Mouse (Mus musculus) CH12.LX (cell line): ENCODE measurements around the gene Pald1. TPM values are rescaled to one million over a fixed set of nuclear protein-coding genes. Genes with fewer than 3 reads are reported as not detected.

ENCODE experiments used
- DNase-seq: peaks from one replicate; pipeline ENCODE4 v3.0.0-alpha.2; 2013; ENCODE audit errors: extremely low read depth
- H3K27ac ChIP-seq: 2 replicates; pipeline ENCODE4 v1.5.1; 2012; ENCODE audit warnings: low read depth, mild to moderate bottlenecking, control low read depth, moderate library complexity; ENCODE audit not compliant: insufficient read depth
- H3K27me3 ChIP-seq: replicated peaks from 2 replicates; pipeline ENCODE3; 2012; ENCODE audit warnings: inconsistent platforms
- H3K36me3 ChIP-seq, 2 experiments: replicated peaks in 1 of 2; 2 replicates each; pipeline versions ENCODE3 to v1.6.1; 2012; ENCODE audit warnings: inconsistent platforms in 1 of 2, low read length in 1 of 2, mild to moderate bottlenecking in 1 of 2, mixed read lengths in 1 of 2, moderate library complexity in 1 of 2; ENCODE audit not compliant: control insufficient read depth in 1 of 2, insufficient read depth in 1 of 2
- H3K4me1 ChIP-seq, 2 experiments: 2 replicates each; pipeline ENCODE4 v1.6.1; 2012; ENCODE audit warnings: inconsistent platforms in 1 of 2, moderate library complexity in 1 of 2; ENCODE audit not compliant: insufficient read depth in 2 of 2, control insufficient read depth in 1 of 2
- H3K4me2 ChIP-seq: 2 replicates; pipeline ENCODE4 v1.6.1; 2012; ENCODE audit warnings: low read depth, mild to moderate bottlenecking, control low read depth; ENCODE audit not compliant: poor library complexity, insufficient read depth, severe bottlenecking
- H3K4me3 ChIP-seq, 3 experiments: fragments of 150-350 bp in 1 of 3; sonication (generic) in 1 of 3; replicated peaks in 1 of 3; 2 replicates each; pipeline versions ENCODE3 to v1.5.1; 2011 to 2012; ENCODE audit warnings: low read depth in 2 of 3, low read length in 2 of 3, mild to moderate bottlenecking in 2 of 3, moderate library complexity in 2 of 3, control low read depth in 1 of 3, improper control_type of control experiment in 1 of 3, inconsistent platforms in 1 of 3, mixed read lengths in 1 of 3; ENCODE audit not compliant: poor library complexity in 1 of 3
- H3K79me2 ChIP-seq: replicated peaks from 2 replicates; pipeline ENCODE4 v1.6.1; 2012; ENCODE audit warnings: mild to moderate bottlenecking, moderate library complexity; ENCODE audit not compliant: control insufficient read depth, poor library complexity, insufficient read depth, severe bottlenecking; ENCODE audit errors: extremely low read depth
- H3K9ac ChIP-seq: 2 replicates; pipeline ENCODE4 v1.6.1; 2012; ENCODE audit warnings: low read depth, mild to moderate bottlenecking, control low read depth, moderate library complexity; ENCODE audit not compliant: insufficient read depth
- H3K9me3 ChIP-seq: replicated peaks from 2 replicates; pipeline ENCODE3; 2012; ENCODE audit warnings: low read length, inconsistent platforms, mixed read lengths
- BHLHE40 ChIP-seq: IDR thresholded peaks from 2 replicates; pipeline ENCODE4 v1.6.1; 2011; ENCODE audit warnings: mild to moderate bottlenecking, low read depth, low read length, improper control_type of control experiment
- CHD1 ChIP-seq: IDR thresholded peaks from 2 replicates; pipeline ENCODE4 v1.6.1; 2012; ENCODE audit warnings: low read depth, low read length, improper control_type of control experiment, inconsistent platforms
- CTCF ChIP-seq, 2 experiments: IDR thresholded peaks in 1 of 2; conservative IDR thresholded peaks in 1 of 2; 2 replicates each; pipeline ENCODE4 v1.5.1; 2011 to 2012; ENCODE audit warnings: low read depth in 2 of 2, low read length in 2 of 2, improper control_type of control experiment in 1 of 2, inconsistent platforms in 1 of 2, mild to moderate bottlenecking in 1 of 2, moderate library complexity in 1 of 2
- E2F4 ChIP-seq: IDR thresholded peaks from 2 replicates; pipeline ENCODE4 v1.6.1; 2011; ENCODE audit warnings: low read depth, low read length, improper control_type of control experiment; ENCODE audit not compliant: insufficient replicate concordance
- ELF1 ChIP-seq: IDR thresholded peaks from 2 replicates; pipeline ENCODE4 v1.6.1; 2014; ENCODE audit warnings: low read depth, mild to moderate bottlenecking, inconsistent platforms, low read length, improper control_type of control experiment
- EP300 ChIP-seq: IDR thresholded peaks from 2 replicates; pipeline ENCODE4 v1.6.1; 2011; ENCODE audit warnings: low read length, improper control_type of control experiment
- HCFC1 ChIP-seq: IDR thresholded peaks from 2 replicates; pipeline ENCODE4 v1.6.1; 2012; ENCODE audit warnings: low read depth, mild to moderate bottlenecking, inconsistent platforms, low read length, improper control_type of control experiment
- JUN ChIP-seq: IDR thresholded peaks from 2 replicates; pipeline ENCODE4 v1.6.1; 2011; ENCODE audit warnings: low read depth, mild to moderate bottlenecking, low read length, improper control_type of control experiment, moderate library complexity; ENCODE audit not compliant: insufficient read depth
- JUND ChIP-seq: conservative IDR thresholded peaks from 2 replicates; pipeline ENCODE4 v1.6.1; 2011; ENCODE audit warnings: low read depth, low read length, improper control_type of control experiment
- MAZ ChIP-seq: IDR thresholded peaks from 2 replicates; pipeline ENCODE4 v1.6.1; 2012; ENCODE audit warnings: low read depth, mild to moderate bottlenecking, inconsistent platforms, low read length, improper control_type of control experiment, moderate library complexity
- MXI1 ChIP-seq: IDR thresholded peaks from 2 replicates; pipeline ENCODE4 v1.6.1; 2011; ENCODE audit warnings: mild to moderate bottlenecking, low read depth, low read length, improper control_type of control experiment
- NELFE ChIP-seq: IDR thresholded peaks from 2 replicates; pipeline ENCODE4 v1.6.1; 2011; ENCODE audit warnings: low read depth, low read length, improper control_type of control experiment
- NRF1 ChIP-seq: IDR thresholded peaks from 2 replicates; pipeline ENCODE4 v1.6.1; 2014; ENCODE audit warnings: low read depth, mild to moderate bottlenecking, inconsistent platforms, low read length, improper control_type of control experiment, moderate library complexity
- PAX5 ChIP-seq: IDR thresholded peaks from 2 replicates; pipeline ENCODE4 v1.6.1; 2012; ENCODE audit warnings: low read length, inconsistent platforms, mixed read lengths
- RAD21 ChIP-seq: IDR thresholded peaks from 2 replicates; pipeline ENCODE4 v1.6.1; 2011; ENCODE audit warnings: low read depth, mild to moderate bottlenecking, low read length, improper control_type of control experiment, moderate library complexity
- RCOR1 ChIP-seq: conservative IDR thresholded peaks from 2 replicates; pipeline ENCODE4 v1.6.1; 2012; ENCODE audit warnings: low read depth, mild to moderate bottlenecking, inconsistent platforms, low read length, improper control_type of control experiment
- SIN3A ChIP-seq: IDR thresholded peaks from 2 replicates; pipeline ENCODE4 v1.6.1; 2012; ENCODE audit warnings: low read length, improper control_type of control experiment, inconsistent platforms
- TCF12 ChIP-seq: IDR thresholded peaks from 2 replicates; pipeline ENCODE4 v1.6.1; 2014; ENCODE audit warnings: low read depth, mild to moderate bottlenecking, inconsistent platforms, low read length, improper control_type of control experiment
- ZC3H11A ChIP-seq: IDR thresholded peaks from 2 replicates; pipeline ENCODE4 v1.6.1; 2012; ENCODE audit warnings: low read depth, mild to moderate bottlenecking, inconsistent platforms, low read length, improper control_type of control experiment
- ZKSCAN1 ChIP-seq: IDR thresholded peaks from 2 replicates; pipeline ENCODE4 v1.6.1; 2012; ENCODE audit warnings: low read depth, inconsistent platforms, low read length, improper control_type of control experiment, borderline replicate concordance
- ZMIZ1 ChIP-seq: IDR thresholded peaks from 2 replicates; pipeline ENCODE4 v1.6.1; 2012; ENCODE audit warnings: low read depth, mild to moderate bottlenecking, inconsistent platforms, low read length, improper control_type of control experiment
- ZNF384 ChIP-seq: IDR thresholded peaks from 2 replicates; pipeline ENCODE4 v1.6.1; 2012; ENCODE audit warnings: low read depth, low read length, improper control_type of control experiment, inconsistent platforms
- dilution Hi-C: fragments of 300-500 bp; cut with MboI; formaldehyde crosslinking; loops from 2 replicates; pipeline ENCODE4 v1.14.3; 2020; ENCODE audit warnings: low sequenced_read_pairs; ENCODE audit not compliant: extremely low pct_unique_long_range_greater_than_20kb, extremely low pct_ligation_motif_present
- in situ Hi-C: fragments of 300-500 bp; cut with MboI; formaldehyde crosslinking; loops from 3 replicates; pipeline ENCODE4 v1.14.3; 2019; ENCODE audit warnings: low sequenced_read_pairs, low pct_ligation_motif_present, low pct_unique_long_range_greater_than_20kb, mixed read lengths
- polyA plus RNA-seq: library from polyadenylated mRNA; unstranded; fragments of >175 nt; gene quantifications from 2 replicates; pipeline ENCODE4 v1.2.1, GENCODE M21; 2012; ENCODE audit warnings: low read depth; ENCODE audit not compliant: insufficient read length
- total RNA-seq, 2 experiments: library from RNA; depleted of rRNA; stranded (reverse); fragments of 300-350 nt in 1 of 2; fragments of >200 nt in 1 of 2; gene quantifications; 2 replicates each; pipeline ENCODE4 v1.2.3; 2012 to 2014

Gene Pald1
- total and polyA plus RNA-seq, 3 experiments = 1.5 to 2.0 (median 1.5) TPM

GRCm38 (mm10) chr10:61417672-61418071, 34.3 kb upstream of the Pald1 start, which contains the start of gene Nodal:
Gene Nodal, plus strand, starts transcription at chr10:61417972.
- dilution Hi-C loops (no loop called here), in situ Hi-C loops (no loop called here)
- TF ChIP-seq CTCF (conservative IDR thresholded peaks at IDR 0.05 in 1 of 2, IDR thresholded peaks at IDR 0.05 in 1 of 2; ENCODE audit: low read depth in 2 of 2, low read length in 2 of 2) (no peak), NELFE (no peak), TCF12 (no peak), E2F4 (no peak), RAD21 (no peak), JUN (no peak), RCOR1 (no peak), ZNF384 (no peak), HCFC1 (no peak), JUND (no peak), ZC3H11A (no peak), MAZ (no peak), CHD1 (no peak)
- H3K4me2 ChIP-seq = no peak within 1 kb of the TSS
- H3K27ac ChIP-seq = no peak within 1 kb of the TSS
- H3K4me1 ChIP-seq = peaks cover 3 to 13% of the 10 kb centered on the region in 2 experiments; a peak in 2 of 4 replicates
- no peak within 1 kb of the TSS for H3K4me3 ChIP-seq
- H3K9me3 ChIP-seq = no peaks in the 10 kb centered on the region
- no peak within 1 kb of the TSS for H3K9ac ChIP-seq
- no peak for DNase-seq
- H3K79me2 ChIP-seq = no peaks in the 10 kb centered on the region
- no peaks in the 10 kb centered on the region for H3K27me3 ChIP-seq
- no peaks in the 10 kb centered on the region for H3K36me3 ChIP-seq

- TF ChIP-seq ZMIZ1 (no peak), BHLHE40 (no peak), ZNF384 (no peak), ELF1 (no peak), SIN3A (no peak), NRF1 (no peak), MXI1 (no peak), PAX5 (no peak), ZKSCAN1 (no peak), TCF12 (no peak), HCFC1 (no peak), RCOR1 (no peak), EP300 (no peak)
- Histone ChIP-seq H3K4me2 (no peak overlapping the region), H3K9ac (no peak overlapping the region), H3K27ac (no peak overlapping the region), H3K36me3 (no peaks in the 10 kb centered on the region), H3K79me2 (no peaks in the 10 kb centered on the region), H3K27me3 (no peaks in the 10 kb centered on the region), H3K9me3 (no peaks in the 10 kb centered on the region), H3K4me3 (no peak overlapping the region), H3K4me1 (peaks cover 3 to 14% of the 10 kb centered on the region in 2 experiments; a peak in 2 of 4 replicates)
- in situ Hi-C loops (no loop called here), dilution Hi-C loops (no loop called here)
- DNase-seq = no peak
Measured at GRCm38 (mm10) chr10:61417046-61417445, 33.7 kb upstream of the Pald1 start.
